Mouse (Mus musculus): Measurements from ENCODE around the gene Elfn1.

Elfn1 gene

DNA sequence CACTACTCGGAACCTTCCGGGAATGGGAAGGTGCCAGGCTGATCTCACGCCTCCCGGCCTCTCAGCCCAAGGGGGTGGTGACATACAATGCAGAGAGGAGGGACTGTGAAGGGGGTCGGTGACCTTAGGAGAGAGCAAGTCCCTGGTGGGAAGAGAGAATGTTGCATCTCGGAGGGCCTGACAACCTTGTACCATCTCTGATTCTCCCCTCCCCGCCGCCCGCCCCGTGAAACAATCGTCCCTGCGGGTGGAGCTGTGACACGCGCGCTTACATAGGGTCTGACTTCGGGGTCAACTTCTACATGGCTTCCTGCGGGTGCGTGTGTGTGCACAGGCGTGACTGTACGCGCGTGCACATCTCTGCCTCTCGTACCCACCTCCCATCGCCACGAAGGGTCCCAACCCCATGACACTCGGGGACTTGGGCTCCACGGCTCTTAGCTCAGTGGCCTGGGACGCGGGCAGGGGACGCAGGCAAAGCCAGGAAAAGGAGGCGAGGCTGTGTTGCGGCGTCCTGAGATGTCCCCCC is at the start of gene Elfn1:
TSS of gene Elfn1 (plus strand) at position 230 of the 529 bp plus-strand sequence.
- peak; percentile 35 for DNase-seq (ENCODE audit: low read depth)

DNA sequence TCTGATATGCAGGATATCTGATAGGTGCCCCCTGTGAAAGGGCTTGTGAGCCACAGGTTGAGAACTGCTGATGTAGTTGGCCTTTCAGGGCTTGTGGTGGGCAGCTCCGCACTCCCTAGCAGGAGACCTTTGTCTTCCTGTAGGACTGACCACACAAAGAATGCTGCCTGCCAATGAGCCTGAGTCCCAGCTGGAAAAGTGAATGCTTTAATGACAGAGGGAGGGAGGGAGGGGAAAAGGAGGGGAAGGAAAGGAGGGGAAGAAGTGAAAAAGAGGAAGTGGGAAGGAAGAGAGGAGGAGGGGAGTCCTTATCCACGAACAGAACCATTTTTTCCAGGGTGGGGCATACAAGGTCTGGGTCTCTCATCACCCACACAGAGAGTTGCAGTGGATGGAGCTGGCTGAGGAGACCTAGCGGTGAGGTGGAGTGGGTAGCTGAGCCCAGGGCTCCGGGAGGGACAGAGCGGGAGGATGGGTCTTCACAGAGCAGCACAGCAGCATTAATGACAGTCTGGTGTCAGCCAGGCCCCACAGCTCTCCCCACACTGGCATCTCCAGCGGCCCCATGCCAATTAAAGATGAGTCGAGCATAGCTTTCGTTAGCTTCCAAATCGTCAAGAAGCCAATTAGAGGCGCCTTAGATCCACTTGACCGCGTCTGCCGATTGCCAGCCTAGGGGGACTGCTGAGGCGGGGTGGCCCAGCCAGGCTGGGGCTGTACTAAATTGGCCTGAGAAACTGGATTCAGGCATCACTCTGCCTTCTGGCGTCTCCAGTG is 47.2 kb upstream of the Elfn1 start:
- DNase-seq (ENCODE audit: low read depth): no peak

DNA sequence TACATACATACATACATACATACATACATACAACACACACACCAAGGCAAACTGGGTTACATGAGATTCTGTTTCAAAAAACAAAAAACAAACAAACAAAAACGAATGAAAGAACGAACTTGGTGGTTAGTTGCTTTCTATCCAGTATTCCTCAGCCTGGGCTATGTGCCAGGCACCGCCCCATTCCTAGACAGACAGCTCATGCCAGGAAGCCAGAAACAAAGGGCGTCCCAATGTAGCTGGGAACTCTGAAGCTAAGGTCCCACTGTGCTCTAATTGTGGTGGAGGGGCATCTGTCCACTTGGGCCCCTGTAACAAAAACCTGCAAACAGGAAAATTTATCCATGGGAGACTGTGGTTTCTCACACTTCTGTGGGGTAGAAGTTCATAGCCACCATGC is 45.0 kb upstream of the Elfn1 start:
- no peak for DNase-seq (ENCODE audit: low read depth)

DNA sequence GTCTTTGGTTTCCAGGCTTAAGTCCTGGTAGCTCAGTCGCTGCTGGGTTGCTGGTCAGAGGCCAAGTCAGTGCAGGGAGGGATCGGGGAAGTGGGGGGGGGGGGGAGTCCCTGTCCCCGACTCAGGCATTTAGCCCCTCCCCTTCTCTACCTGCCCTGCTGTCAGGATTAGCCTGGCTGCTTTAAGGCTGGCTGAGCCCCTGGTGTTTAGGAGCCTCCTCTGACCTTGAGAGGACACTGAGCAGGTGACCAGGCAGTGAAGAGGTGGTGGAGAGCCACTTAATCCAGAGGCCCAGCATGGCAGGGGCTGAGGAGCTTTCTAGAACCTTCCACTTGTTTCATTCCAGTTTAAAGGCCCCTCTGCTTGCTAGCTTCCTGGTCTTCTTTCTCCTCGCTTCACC is 36.9 kb upstream of the Elfn1 start:
- DNase-seq (ENCODE audit: low read depth): no peak

DNA sequence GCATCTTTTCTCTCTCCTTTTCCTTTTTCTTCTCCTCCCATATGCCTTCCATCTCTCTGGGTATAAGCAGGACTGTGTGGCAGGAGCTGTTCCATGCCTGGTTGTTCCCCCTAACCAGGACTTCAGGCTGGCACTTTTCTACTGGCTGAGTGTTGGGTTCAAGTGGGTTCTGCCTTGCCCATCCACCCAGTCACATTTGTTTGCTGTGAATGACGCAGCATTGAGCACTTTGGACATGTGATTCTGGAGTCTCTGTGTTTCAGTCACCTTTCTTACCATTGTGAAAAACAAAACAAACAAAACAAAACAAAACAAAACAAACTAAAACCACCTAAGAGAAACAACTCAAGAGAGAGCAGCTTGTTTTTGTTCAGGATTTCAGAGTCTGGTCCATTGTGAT is 36.2 kb upstream of the Elfn1 start:
- no peak for DNase-seq (ENCODE audit: low read depth)

DNA sequence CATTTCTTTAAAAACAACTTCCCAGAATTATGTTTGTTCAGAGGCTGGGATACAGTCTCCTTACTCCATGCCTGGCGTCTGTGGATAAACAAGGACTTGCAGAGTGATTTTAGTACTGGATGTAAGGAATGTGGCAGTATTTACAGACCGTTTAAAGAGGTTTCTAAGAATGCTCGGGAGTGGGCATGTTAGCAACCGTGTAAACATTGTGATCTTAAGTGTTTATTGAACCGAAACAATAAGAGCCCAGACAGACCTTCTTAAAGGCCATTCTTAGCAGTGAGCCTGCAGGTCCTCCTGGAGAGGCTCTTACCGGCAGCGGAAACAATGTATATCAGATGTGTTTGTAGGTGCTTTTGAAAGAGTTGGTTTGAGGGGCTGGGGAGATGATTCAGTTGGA is 30.2 kb upstream of the Elfn1 start:
- DNase-seq (ENCODE audit: low read depth): no peak

DNA sequence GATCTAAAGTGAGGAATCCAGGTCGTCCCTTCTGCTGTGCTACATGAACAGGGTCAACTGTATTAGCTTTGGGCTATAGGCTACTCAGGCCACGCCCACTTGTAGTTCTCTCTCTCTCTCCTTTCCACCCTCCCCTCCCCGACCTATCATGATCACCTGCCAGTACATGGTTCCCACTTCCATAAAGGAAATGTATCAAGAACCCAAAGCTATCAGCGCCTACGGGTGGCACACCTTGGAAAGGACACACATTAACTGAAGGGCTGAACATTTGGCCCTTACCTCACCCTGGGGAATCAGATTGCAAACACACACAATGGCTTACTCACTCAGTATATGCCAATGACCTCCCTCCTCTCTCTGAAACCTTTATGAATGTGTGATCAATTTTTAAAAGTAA is 28.0 kb upstream of the Elfn1 start:
- no peak for DNase-seq (ENCODE audit: low read depth)

DNA sequence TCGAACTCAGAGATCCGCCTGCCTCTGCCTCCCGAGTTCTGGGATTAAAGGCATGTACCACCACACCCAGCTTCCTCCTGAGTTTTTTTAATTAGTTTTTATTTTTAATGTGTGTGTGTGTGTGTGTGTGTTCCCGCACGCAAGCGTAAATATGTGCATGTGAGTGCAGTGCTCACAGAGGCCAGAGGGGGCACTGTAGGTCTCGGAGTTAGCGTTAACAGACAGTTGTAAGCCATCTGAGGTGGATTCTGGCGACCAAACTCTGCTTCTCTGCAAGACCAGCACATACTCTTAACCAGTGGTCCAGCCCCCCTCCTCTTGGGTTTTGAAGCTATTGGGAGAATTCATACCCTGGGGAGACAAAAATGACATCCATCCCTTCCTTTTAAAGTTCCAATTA is 26.6 kb upstream of the Elfn1 start:
- no peak for DNase-seq (ENCODE audit: low read depth)

DNA sequence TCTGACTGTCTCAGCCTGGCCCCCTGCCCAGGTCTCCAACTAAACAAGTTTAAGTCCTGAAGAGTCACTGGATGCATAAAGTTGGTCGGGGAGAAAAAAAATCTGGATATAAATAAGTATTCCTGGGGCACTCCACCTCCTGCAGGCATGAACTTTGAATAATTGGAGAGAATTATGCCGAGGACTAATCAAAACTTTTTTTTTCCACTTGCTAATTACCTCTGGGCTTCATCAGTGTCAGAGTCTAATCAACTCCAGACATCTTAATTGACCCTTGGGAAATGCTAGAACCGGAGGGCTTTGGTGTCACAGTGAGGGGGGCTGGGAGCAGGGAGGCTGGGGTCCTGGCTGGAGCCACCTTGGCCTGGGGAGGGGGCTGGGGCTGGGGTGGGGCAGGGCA is 19.1 kb upstream of the Elfn1 start:
- no peak for DNase-seq (ENCODE audit: low read depth)

DNA sequence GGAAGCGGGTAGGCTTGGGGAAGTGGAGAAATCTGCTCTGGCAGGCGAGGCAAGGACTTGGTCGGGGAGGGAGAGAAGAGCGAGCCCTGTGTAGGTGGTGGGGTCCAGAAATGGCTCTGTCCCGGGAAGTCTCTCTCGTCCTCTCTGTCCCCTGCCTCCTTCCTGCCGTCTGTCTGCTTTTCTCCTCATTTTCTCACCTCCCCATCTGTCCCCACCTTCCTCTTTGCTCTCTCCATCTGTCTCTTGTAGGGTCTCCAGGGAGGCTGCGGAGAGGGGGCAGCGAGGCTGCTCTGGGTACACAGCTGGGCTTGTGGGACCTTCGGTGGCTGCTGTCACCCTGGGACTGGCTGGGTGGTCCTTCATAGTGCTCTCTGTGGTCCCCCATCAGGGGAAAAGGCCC is 18.4 kb upstream of the Elfn1 start:
- no peak for DNase-seq (ENCODE audit: low read depth)

DNA sequence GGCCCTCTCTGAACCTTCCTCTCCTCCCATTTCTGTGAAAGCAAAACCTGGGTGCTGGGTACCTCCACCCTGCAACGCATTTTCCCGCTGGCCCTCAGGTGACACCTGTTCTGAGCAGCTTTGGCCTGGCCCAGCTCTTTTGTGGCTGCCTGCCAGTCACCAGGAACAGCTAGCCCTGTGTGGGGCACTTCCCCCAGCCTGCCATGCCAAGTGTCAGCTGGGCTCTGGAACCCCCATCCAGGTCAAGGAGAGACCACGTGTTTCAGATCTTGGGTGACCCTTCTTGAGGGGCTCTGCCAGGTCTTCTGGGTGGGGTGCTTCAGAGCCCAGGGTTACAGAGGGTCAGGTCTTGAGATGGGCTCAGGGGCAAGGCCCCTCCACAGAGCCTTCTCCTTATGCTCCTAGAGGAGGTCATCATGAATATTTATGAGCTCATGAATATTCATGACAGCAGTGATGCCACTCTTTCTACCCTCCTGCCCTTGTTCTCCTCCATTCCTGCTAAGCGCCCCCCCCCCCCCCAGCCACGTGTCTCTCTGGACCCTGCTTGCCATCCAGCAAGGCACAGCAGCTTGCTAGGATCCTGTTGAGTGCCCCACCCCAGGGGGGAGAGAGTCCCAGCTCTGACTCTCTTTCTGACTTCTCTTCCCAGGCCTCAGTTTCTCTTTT is 15.3 kb upstream of the Elfn1 start:
- DNase-seq (ENCODE audit: low read depth): no peak

DNA sequence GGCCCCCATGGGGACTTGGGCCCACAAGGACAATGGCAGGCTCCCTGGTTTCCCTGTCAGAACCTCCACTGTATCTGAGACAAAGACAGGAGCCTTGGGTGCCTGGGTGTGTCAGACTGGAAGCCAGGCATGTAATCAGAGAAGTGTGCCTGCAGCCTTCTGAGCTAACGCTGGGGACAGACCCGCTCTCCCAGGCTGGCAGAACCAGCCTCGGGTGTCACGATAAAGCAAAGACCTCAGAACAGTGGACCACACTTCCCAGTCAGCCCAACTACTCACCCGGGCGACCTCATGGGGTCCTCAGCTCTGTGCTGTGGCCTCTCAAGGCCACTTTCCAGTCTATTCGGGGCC is 14.8 kb upstream of the Elfn1 start:
- DNase-seq (ENCODE audit: low read depth): no peak

DNA sequence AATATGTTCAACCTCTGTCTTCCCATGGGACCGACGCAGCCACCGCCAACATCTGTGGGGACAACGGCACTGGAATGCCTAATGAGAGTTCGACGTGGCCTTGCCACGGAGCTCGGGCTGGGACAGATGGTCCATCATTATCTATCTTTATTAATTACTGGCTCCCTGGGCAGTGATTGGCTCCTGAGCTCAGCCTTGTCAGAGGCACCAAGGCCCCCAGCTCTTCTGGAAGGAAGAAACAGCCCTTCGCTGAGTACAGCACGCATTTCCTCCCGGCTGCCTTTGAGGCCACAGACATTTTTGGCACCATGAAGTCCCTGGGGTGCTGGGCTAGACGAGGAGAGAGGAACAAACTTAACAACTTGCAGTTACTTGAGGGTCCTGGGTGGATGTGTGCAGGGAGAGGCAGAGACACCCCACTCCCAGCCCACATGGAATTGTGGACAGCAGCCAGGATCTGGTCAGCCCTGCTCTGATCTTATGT is 13.7 kb upstream of the Elfn1 start:
- DNase-seq (ENCODE audit: low read depth): no peak

DNA sequence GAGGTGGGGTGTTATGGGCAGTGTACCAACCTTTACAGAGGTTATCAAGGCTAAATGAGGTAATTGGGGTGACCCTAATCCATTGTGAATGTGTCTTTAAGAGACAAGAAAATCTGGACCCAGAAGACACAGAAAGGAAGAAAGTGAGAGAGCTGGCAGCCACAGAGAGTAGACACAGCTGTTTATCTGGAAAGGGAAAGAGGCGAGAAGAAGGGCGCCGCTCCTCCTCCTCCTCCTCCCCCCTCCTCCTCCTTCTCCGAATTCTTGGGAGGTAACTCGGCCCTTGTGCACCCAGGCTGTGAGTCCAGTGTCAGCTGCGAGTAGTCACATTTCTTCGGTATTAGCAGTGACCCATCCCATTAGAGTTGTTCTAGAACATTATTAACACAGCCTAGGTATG is 8.7 kb upstream of the Elfn1 start:
- no peak for DNase-seq (ENCODE audit: low read depth)

DNA sequence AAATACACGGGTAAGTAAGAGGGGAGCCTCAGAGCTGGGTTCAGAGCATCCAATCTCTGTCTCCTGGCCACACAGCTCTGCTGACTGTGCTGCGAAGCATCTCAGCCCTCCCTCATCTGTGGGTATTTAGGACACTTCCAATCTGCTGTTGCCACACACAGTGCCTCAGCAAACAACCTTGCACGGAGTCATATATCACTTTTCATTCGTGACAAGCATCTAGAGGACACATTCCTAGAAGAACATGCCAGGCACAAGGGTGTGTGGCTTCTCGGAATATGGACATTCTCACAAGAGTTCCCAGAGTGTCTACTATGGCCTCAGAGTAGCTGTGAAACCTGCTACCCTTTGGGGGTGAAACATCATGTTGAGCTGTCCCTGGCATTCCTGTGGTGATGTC is 2.6 kb upstream of the Elfn1 start:
- no peak for DNase-seq (ENCODE audit: low read depth)

DNA sequence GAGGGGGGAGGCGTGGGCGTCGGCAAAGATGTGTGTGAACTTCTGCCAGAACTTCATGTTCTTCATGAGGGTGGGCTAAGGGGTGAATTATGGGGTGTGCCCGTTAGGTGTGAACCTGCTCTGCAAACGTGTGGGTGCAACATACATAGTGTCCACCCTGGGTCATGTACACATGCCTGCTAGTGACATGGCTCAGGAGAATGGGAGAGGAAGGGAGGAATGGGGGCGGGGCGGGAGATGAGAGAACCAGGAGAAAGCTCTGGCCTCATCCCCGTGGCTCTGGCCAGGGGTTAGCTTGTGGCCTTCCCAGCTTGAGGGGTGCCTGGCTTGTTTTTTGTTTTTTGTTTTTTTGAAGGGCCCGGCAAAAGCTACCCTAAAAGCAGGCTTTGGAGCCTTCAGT is 1.2 kb upstream of the Elfn1 start:
- DNase-seq (ENCODE audit: low read depth): no peak

DNA sequence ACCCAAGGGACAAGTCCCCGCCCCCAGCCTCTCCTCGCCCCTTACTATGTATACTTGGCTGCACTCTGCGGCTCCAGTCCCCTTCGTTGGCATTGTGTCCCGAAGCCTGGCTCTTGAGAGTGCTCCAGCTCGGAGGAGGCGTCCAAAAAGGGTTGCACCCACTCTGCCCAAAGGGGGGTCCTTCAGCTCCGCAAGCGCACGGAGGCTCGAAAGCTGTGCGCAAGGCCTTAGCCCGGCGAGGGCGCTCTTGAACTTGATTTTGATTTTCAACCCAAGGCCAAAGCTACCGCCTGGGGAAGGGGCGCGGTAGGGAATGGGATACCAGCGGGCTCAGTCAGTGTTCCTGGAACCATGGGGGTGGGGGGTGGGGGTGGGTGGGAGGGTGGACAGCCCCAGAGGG is 502 bp upstream of the Elfn1 start:
- peak; percentile 56 for DNase-seq (ENCODE audit: low read depth)

DNA sequence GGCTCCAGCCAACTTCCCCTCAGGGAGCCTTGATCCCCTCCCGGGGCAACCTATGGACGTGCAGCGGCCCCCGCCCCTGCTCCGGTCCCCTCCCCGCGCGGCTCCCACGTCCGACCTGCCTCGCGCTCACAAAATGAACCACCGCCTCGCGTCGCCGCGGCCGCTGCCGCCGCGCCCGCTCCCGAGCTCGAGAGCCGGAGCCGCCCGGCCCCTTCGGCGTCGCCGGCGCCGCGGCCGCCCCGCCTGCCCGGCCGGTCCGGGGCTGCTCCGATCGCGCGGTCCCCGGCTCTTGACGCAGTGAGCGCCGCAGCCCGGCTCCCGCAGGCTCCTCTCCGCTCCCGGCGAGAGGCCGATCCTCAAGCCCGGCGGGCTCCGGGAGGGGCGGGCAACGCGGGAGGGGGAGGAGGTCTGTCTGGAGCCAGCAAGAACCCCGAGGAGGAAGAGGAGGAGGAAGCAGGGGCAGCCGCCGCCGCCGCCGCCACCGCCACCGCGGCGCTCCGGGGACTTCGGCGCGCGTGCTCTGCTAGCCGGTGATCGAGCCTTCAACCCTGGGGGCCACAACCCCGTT is 584 bp downstream of the Elfn1 start:
- DNase-seq (ENCODE audit: low read depth): peak; percentile 20

DNA sequence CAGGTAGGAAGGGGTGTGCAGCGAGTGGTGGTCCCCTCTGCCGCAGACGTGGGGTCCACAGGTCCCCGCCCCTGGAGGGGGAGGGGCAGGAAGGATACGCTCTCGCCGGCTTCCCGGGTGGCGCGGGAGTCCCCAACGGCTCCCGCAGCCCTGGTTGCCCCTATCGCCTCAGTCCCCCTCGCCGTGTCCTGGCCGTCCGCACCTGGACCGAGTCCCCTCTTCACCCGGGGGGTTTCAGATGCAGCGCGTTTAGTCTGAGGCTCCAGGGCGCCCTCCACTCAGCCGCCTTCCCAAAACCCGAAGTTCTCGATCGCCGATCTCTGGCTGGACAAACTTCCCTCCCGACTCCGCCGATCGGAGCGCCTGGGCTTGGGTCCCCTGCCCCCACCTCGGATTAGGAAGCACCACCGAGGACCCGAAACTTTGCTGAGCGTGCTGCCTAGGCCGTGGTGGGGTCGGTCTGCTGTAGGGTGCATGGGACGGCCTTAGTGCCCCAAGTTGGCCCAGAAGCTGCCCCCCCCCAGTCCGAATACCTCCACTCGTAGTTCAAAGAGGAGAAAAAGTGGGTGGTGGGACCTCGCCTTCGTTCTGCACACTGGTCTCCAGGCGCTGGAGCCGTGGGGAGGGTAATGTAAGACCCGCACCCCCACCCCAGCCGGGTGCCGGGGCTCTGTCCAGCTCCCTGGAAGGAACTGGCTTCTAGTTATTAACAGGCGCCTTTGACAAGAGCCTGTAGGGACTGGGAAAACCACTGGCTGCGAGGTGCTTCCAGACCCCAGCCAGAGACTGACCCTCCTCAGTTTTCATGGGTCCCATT is 1.3 kb downstream of the Elfn1 start:
- DNase-seq (ENCODE audit: low read depth): peak; percentile 25

DNA sequence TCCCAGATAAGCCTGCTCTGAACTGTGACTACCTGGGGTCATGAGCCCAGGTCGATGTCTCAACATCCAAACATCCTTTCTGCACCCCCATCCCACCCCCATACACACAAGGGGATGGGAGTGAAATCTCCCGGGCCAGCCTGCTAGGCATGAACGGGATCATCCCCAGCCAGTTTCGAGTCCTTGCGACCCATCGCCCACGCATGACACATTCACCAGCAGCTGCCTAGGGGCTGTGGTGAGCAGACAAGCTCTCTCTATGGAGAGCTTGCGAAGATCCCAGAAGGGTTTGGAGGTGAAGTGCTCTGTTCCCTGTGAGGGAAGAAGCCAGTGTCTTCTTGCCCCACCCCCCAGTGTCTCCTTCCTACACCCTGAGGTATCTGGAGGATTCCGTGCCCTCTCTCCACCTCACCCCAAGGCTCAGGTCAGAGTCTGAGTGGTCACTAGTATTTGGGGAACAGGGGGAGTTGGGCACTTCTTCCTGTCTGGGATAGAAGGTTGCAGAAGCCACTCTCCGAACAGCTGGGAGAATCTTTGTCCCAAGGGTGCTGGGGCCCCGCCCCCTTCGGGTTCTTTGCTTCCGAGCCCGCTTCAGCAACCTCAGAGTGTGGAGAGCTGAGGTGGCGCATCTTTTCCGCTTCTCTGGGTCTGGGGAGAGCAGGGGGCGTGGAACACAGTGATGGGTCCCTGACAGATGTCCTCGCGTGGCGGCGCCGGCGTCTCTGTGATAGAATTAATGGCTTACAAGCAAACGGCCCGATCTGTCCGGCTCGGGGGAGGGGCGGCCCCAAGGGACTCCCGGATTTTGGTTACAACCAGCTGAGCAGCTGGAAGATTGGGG is 2.2 kb downstream of the Elfn1 start:
- peak; percentile 46 for DNase-seq (ENCODE audit: low read depth)

DNA sequence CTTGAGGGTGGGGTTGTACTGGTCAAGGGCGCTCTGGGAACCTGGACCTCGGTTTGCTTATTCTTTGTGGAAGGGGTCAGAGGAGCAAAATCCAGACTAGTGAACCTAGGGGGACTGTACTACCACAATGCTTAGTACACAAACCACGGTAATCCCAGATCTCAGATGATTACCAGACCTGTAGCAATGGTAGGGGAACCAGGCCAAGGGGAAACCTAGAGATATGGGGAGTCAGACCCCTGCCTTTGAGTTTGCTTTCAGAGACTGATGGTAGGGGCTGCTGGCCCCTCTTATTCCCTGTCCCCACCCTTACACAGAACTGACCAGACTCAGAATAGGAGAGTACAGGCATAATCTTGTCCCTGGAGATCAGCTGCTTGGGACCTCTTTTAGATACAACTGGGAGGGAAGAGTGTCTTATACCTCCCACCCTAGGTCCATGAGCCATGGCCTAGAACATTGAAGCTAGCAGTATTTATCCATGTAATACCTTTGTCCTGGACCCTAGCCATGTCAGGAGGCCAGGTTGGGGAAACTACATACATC is 3.1 kb downstream of the Elfn1 start:
- no peak for DNase-seq (ENCODE audit: low read depth)
